ENCODE assay signal across 8 mouse cellular contexts in genomic region chr11:97793165-97793564, GRCm38 (mm10). TPM values are rescaled to one million over a fixed set of nuclear protein-coding genes. Genes with fewer than 3 reads are reported as not detected.
DNase-seq lines count a peak whose midpoint lies in the region; ATAC-seq and TF ChIP-seq lines count a peak whose summit lies in the region.

No protein-coding gene starts in this region.

- ATAC-seq in heart, embryonic 11.5 days (replicated peaks; ENCODE audit: insufficient number of reproducible peaks, low FRiP score, low TSS enrichment), result no peak
- ATAC-seq in megakaryocyte progenitor cell, adult 5-6 weeks (replicated peaks; ENCODE audit: poor library complexity), result peak; percentile 79

- no peaks in the 10 kb centered on the region for H3K36me3 ChIP-seq in heart, embryonic 11.5 days (ENCODE audit: control insufficient read depth, insufficient read depth, low read length)
- H3K36me3 ChIP-seq in forebrain, embryonic 10.5 days (replicated peaks), result no peaks in the 10 kb centered on the region

- 0 out of 2 replicates have a peak, but pooled peaks cover 4% of the 10 kb centered on the region for H3K4me1 ChIP-seq in heart, embryonic 11.5 days (ENCODE audit: control insufficient read depth, insufficient read depth, low read length)
- peaks cover 2% of the 10 kb centered on the region for H3K4me1 ChIP-seq in forebrain, embryonic 10.5 days

- no peak overlapping the region for H3K4me2 ChIP-seq in heart, embryonic 11.5 days

- DNase-seq in heart, postnatal 4 days, result peak; percentile 47
- peak; percentile 52 for DNase-seq in ovary, postnatal 14 days (ENCODE audit: low spot score)
- no peak for DNase-seq in ovary, postnatal 36 days (ENCODE audit: low spot score)
- DNase-seq in brain, embryonic 14.5 days (ENCODE audit: low read depth), result peak; percentile 59
- no peak for DNase-seq in right cerebral cortex, postnatal 10 days (ENCODE audit: low spot score in 2 of 2)
- no peak for DNase-seq in forebrain, embryonic 10.5 days (ENCODE audit: extremely low spot score, low spot score)

- 3% methylated on average over 2 of the region's 2 CpGs for WGBS in heart, embryonic 11.5 days (ENCODE audit: insufficient replicate concordance)
- 15% methylated on average over 2 of the region's 2 CpGs for WGBS in forebrain, embryonic 10.5 days

- no peak overlapping the region for H3K9ac ChIP-seq in heart, embryonic 11.5 days (ENCODE audit: low read depth, low read length)

- H3K4me3 ChIP-seq in heart, embryonic 11.5 days (ENCODE audit: low read depth, low read length), result no peak overlapping the region
- no peak overlapping the region for H3K4me3 ChIP-seq in forebrain, embryonic 10.5 days

- TF ChIP-seq CTCF in brain, embryonic 14.5 days (IDR thresholded peaks at IDR 0.05; ENCODE audit: borderline replicate concordance, extremely low read depth, insufficient read depth, insufficient read length), result peak; percentile 35; the same call in 1 of the 2 replicates

- TF ChIP-seq POLR2A in brain, embryonic 14.5 days (IDR thresholded peaks at IDR 0.05; ENCODE audit: borderline replicate concordance, extremely low read depth, insufficient read depth, insufficient read length, poor library complexity, severe bottlenecking), result no peak

- H3K27me3 ChIP-seq in heart, embryonic 11.5 days (ENCODE audit: control insufficient read depth, insufficient read depth, low read length), result no peaks in the 10 kb centered on the region
- no peaks in the 10 kb centered on the region for H3K27me3 ChIP-seq in forebrain, embryonic 10.5 days (ENCODE audit: poor library complexity, severe bottlenecking)

- H3K27ac ChIP-seq in heart, embryonic 11.5 days (ENCODE audit: low read depth, low read length), result no peak overlapping the region
- H3K27ac ChIP-seq in forebrain, embryonic 10.5 days, result no peak overlapping the region

- H3K9me3 ChIP-seq in heart, embryonic 11.5 days (replicated peaks; ENCODE audit: control insufficient read depth, low read length), result no peaks in the 10 kb centered on the region
- H3K9me3 ChIP-seq in forebrain, embryonic 10.5 days, result no peaks in the 10 kb centered on the region

RNA-seq across cellular contexts. Expression of gene Lasp1, which starts 5.6 kb away (rescaled TPM):
- total RNA-seq in heart, postnatal 4 days (2021), result 10 to 100 TPM; 73.3 to 74.4 TPM
- 30.0 and 37.5 TPM in 2 replicates for polyA plus RNA-seq in heart, embryonic 11.5 days (2014; fragmentation: Nextera tagmentation; extraction: Ambion mirVana)
- 91.7 and 139 TPM in 2 replicates for polyA plus RNA-seq in brain, embryonic 14.5 days (2012; rRNA removed)
- 40.1 and 47.2 TPM in 2 replicates for total RNA-seq in megakaryocyte progenitor cell, adult 5-6 weeks (2015)
- 139 and 201 TPM in 2 replicates for total RNA-seq in megakaryocyte progenitor cell, adult 5-6 weeks (2017)
- polyA plus RNA-seq in forebrain, embryonic 10.5 days (2016; fragmentation: Nextera tagmentation; extraction: Ambion mirVana), result 85.5 and 87.3 TPM in 2 replicates

RNA-seq across cellular contexts. Expression of gene Rpl23, which starts 10.9 kb away (rescaled TPM):
- 100 to 1,000 TPM; 738 to 764 TPM for total RNA-seq in heart, postnatal 4 days (2021)
- polyA plus RNA-seq in heart, embryonic 11.5 days (2014; fragmentation: Nextera tagmentation; extraction: Ambion mirVana), result 461 and 517 TPM in 2 replicates
- polyA plus RNA-seq in brain, embryonic 14.5 days (2012; rRNA removed), result 396 and 444 TPM in 2 replicates
- total RNA-seq in megakaryocyte progenitor cell, adult 5-6 weeks (2015), result 1,765 and 1,897 TPM in 2 replicates
- 1,416 and 1,747 TPM in 2 replicates for total RNA-seq in megakaryocyte progenitor cell, adult 5-6 weeks (2017)
- 449 and 492 TPM in 2 replicates for polyA plus RNA-seq in forebrain, embryonic 10.5 days (2016; fragmentation: Nextera tagmentation; extraction: Ambion mirVana)

RNA-seq across cellular contexts. Expression of gene 1700001P01Rik, which starts 17.4 kb away (rescaled TPM):
- under 1 TPM in 1 of 2 experiments, not detected in 1; 0.45 TPM for total RNA-seq in heart, postnatal 4 days (2021)
- 0.38 TPM in 1 of 2 replicates, not detected in the other for polyA plus RNA-seq in heart, embryonic 11.5 days (2014; fragmentation: Nextera tagmentation; extraction: Ambion mirVana)
- 0.46 and 0.69 TPM in 2 replicates for polyA plus RNA-seq in brain, embryonic 14.5 days (2012; rRNA removed)
- total RNA-seq in megakaryocyte progenitor cell, adult 5-6 weeks (2015), result 0.64 TPM in 1 of 2 replicates, not detected in the other
- 0.30 TPM in 1 of 2 replicates, not detected in the other for total RNA-seq in megakaryocyte progenitor cell, adult 5-6 weeks (2017)
- polyA plus RNA-seq in forebrain, embryonic 10.5 days (2016; fragmentation: Nextera tagmentation; extraction: Ambion mirVana), result 0.73 TPM in 1 of 2 replicates, not detected in the other

RNA-seq across cellular contexts. Expression of gene Cwc25, which starts 26.8 kb away (rescaled TPM):
- 10 to 100 TPM; 10.8 to 11.7 TPM for total RNA-seq in heart, postnatal 4 days (2021)
- polyA plus RNA-seq in heart, embryonic 11.5 days (2014; fragmentation: Nextera tagmentation; extraction: Ambion mirVana), result 9.2 and 9.9 TPM in 2 replicates
- polyA plus RNA-seq in brain, embryonic 14.5 days (2012; rRNA removed), result 19.7 and 21.2 TPM in 2 replicates
- total RNA-seq in megakaryocyte progenitor cell, adult 5-6 weeks (2015), result 8.8 and 9.3 TPM in 2 replicates
- 16.7 and 19.2 TPM in 2 replicates for total RNA-seq in megakaryocyte progenitor cell, adult 5-6 weeks (2017)
- 20.3 and 22.0 TPM in 2 replicates for polyA plus RNA-seq in forebrain, embryonic 10.5 days (2016; fragmentation: Nextera tagmentation; extraction: Ambion mirVana)

RNA-seq across cellular contexts. Expression of gene B230217C12Rik, which starts 47.4 kb away (rescaled TPM):
- under 1 TPM; 0.77 to 0.79 TPM for total RNA-seq in heart, postnatal 4 days (2021)
- 8.2 and 8.3 TPM in 2 replicates for polyA plus RNA-seq in heart, embryonic 11.5 days (2014; fragmentation: Nextera tagmentation; extraction: Ambion mirVana)
- 26.7 and 27.3 TPM in 2 replicates for polyA plus RNA-seq in brain, embryonic 14.5 days (2012; rRNA removed)
- 2.1 and 3.8 TPM in 2 replicates for total RNA-seq in megakaryocyte progenitor cell, adult 5-6 weeks (2015)
- total RNA-seq in megakaryocyte progenitor cell, adult 5-6 weeks (2017), result 0.17 TPM in 2 replicates
- polyA plus RNA-seq in forebrain, embryonic 10.5 days (2016; fragmentation: Nextera tagmentation; extraction: Ambion mirVana), result 13.3 and 15.9 TPM in 2 replicates

Comparison
In these comparisons a context has a peak if more than half of its experiments do, and no peak if none do; other contexts are left out.
1. DNase-seq: peak in heart, postnatal 4 days (single experiment), ovary, postnatal 14 days (single experiment) and brain, embryonic 14.5 days (single experiment); none in ovary, postnatal 36 days (single experiment), right cerebral cortex, postnatal 10 days (0 of 2) and forebrain, embryonic 10.5 days (single experiment).